Mouse (Mus musculus): ENCODE results near the gene Krtap5-5. TPM values are rescaled to one million over a fixed set of nuclear protein-coding genes. Genes with fewer than 3 reads are reported as not detected.
"Not testable (repeated sequence)": the region's sequence is repeated elsewhere in the genome, so short reads cannot be mapped to it uniquely, and the experiment has no call there.

Gene Krtap5-5
- total RNA-seq (2021), result not detected
- polyA plus RNA-seq (2012; rRNA removed), result not detected in 2 replicates
- long read RNA-seq, result 0 reads

- intact Hi-C loops (cut with DNase I); H3K4me3 ChIP-seq; DNase-seq; H3K9ac ChIP-seq (ENCODE audit: low read depth, low read length); H3K79me2 ChIP-seq (replicated peaks; ENCODE audit: control insufficient read depth, insufficient read depth, low read length); H3K27ac ChIP-seq; H3K4me1 ChIP-seq (ENCODE audit: control insufficient read depth, insufficient read depth, low read length); H3K36me3 ChIP-seq (ENCODE audit: control insufficient read depth, insufficient read depth, low read length); H3K27me3 ChIP-seq (ENCODE audit: control insufficient read depth, insufficient read depth, low read length): not testable (repeated sequence)
- 28% methylated on average over 3 of the region's 3 CpGs for WGBS
Observed at GRCm38 (mm10) chr7:142229871-142230270, at the start of gene Krtap5-5. Krtap5-5 (minus strand) TSS chr7:142229971.

- H3K36me3 ChIP-seq (ENCODE audit: control insufficient read depth, insufficient read depth, low read length); H3K27me3 ChIP-seq (ENCODE audit: control insufficient read depth, insufficient read depth, low read length); H3K79me2 ChIP-seq (replicated peaks; ENCODE audit: control insufficient read depth, insufficient read depth, low read length); intact Hi-C loops (cut with DNase I); DNase-seq; H3K4me1 ChIP-seq (ENCODE audit: control insufficient read depth, insufficient read depth, low read length); H3K27ac ChIP-seq; H3K9ac ChIP-seq (ENCODE audit: low read depth, low read length); H3K4me3 ChIP-seq: not testable (repeated sequence)
- 0 out of 2 replicates have a peak, but pooled peaks have one; percentile 5 for TF ChIP-seq CTCF (IDR thresholded peaks at IDR 0.05)
- 88% methylated on average over 1 of the region's 1 CpGs for WGBS
Observed at GRCm38 (mm10) chr7:142279291-142279690, 49.5 kb upstream of the Krtap5-5 start.

- H3K27ac ChIP-seq; H3K4me1 ChIP-seq (ENCODE audit: control insufficient read depth, insufficient read depth, low read length); H3K36me3 ChIP-seq (ENCODE audit: control insufficient read depth, insufficient read depth, low read length); H3K79me2 ChIP-seq (replicated peaks; ENCODE audit: control insufficient read depth, insufficient read depth, low read length); intact Hi-C loops (cut with DNase I); H3K27me3 ChIP-seq (ENCODE audit: control insufficient read depth, insufficient read depth, low read length); H3K4me3 ChIP-seq; H3K9ac ChIP-seq (ENCODE audit: low read depth, low read length): not testable (repeated sequence)
- TF ChIP-seq CTCF (IDR thresholded peaks at IDR 0.05), result peak; percentile 68
- DNase-seq, result peak; percentile 54 to 73
- WGBS, result 0% methylated on average over 3 of the region's 3 CpGs
Observed at GRCm38 (mm10) chr7:142278183-142278582, 48.4 kb upstream of the Krtap5-5 start.

- H3K27me3 ChIP-seq (ENCODE audit: control insufficient read depth, insufficient read depth, low read length); H3K36me3 ChIP-seq (ENCODE audit: control insufficient read depth, insufficient read depth, low read length); DNase-seq; H3K79me2 ChIP-seq (replicated peaks; ENCODE audit: control insufficient read depth, insufficient read depth, low read length); H3K27ac ChIP-seq; H3K4me3 ChIP-seq; H3K9ac ChIP-seq (ENCODE audit: low read depth, low read length); intact Hi-C loops (cut with DNase I); H3K4me1 ChIP-seq (ENCODE audit: control insufficient read depth, insufficient read depth, low read length): not testable (repeated sequence)
Observed at GRCm38 (mm10) chr7:142274263-142274662, 44.5 kb upstream of the Krtap5-5 start, which contains the start of gene Gm4559. Gm4559 (minus strand) TSS chr7:142274363.

GRCm38 (mm10) chr7:142258254-142258653 is 28.5 kb upstream of the Krtap5-5 start, which contains the start of gene Gm2431:
Gm2431 (minus strand) TSS chr7:142258354.
- intact Hi-C loops (cut with DNase I); DNase-seq; H3K9ac ChIP-seq (ENCODE audit: low read depth, low read length); H3K36me3 ChIP-seq (ENCODE audit: control insufficient read depth, insufficient read depth, low read length); H3K27ac ChIP-seq; H3K27me3 ChIP-seq (ENCODE audit: control insufficient read depth, insufficient read depth, low read length); H3K4me3 ChIP-seq; H3K79me2 ChIP-seq (replicated peaks; ENCODE audit: control insufficient read depth, insufficient read depth, low read length); H3K4me1 ChIP-seq (ENCODE audit: control insufficient read depth, insufficient read depth, low read length): not testable (repeated sequence)
- 36% methylated on average over 1 of the region's 1 CpGs for WGBS

- no peak overlapping the region for H3K4me3 ChIP-seq
- H3K4me1 ChIP-seq (ENCODE audit: control insufficient read depth, insufficient read depth, low read length), result no peaks in the 10 kb centered on the region
- H3K27me3 ChIP-seq (ENCODE audit: control insufficient read depth, insufficient read depth, low read length), result no peaks in the 10 kb centered on the region
- H3K36me3 ChIP-seq (ENCODE audit: control insufficient read depth, insufficient read depth, low read length), result no peaks in the 10 kb centered on the region
- H3K79me2 ChIP-seq (replicated peaks; ENCODE audit: control insufficient read depth, insufficient read depth, low read length), result no peaks in the 10 kb centered on the region
- TF ChIP-seq POLR2A (IDR thresholded peaks at IDR 0.05; ENCODE audit: insufficient read depth, low read depth, low read length) (no peak), CTCF (IDR thresholded peaks at IDR 0.05) (peak; percentile 79)
- no peak overlapping the region for H3K27ac ChIP-seq
- peak in 1 of 2 experiments; percentile 24 for DNase-seq
- intact Hi-C loops (cut with DNase I), result no loop called here
- WGBS, result 2% methylated on average over 2 of the region's 2 CpGs
- H3K9ac ChIP-seq (ENCODE audit: low read depth, low read length), result no peak overlapping the region
Observed at GRCm38 (mm10) chr7:142255517-142255916, 25.7 kb upstream of the Krtap5-5 start.

GRCm38 (mm10) chr7:142249824-142250223 is 20.1 kb upstream of the Krtap5-5 start:
- intact Hi-C loops (cut with DNase I), result loop anchor here (2.0 kb wide), 1 partner anchor 105 kb away; the partner anchor contains the start of gene Gm45337
- Histone ChIP-seq H3K4me3 (no peak overlapping the region), H3K9ac (ENCODE audit: low read depth, low read length) (no peak overlapping the region), H3K36me3 (ENCODE audit: control insufficient read depth, insufficient read depth, low read length) (no peaks in the 10 kb centered on the region), H3K27me3 (ENCODE audit: control insufficient read depth, insufficient read depth, low read length) (peaks cover 2% of the 10 kb centered on the region; the same call in 1 of the 2 replicates), H3K4me1 (ENCODE audit: control insufficient read depth, insufficient read depth, low read length) (no peaks in the 10 kb centered on the region), H3K79me2 (replicated peaks; ENCODE audit: control insufficient read depth, insufficient read depth, low read length) (no peaks in the 10 kb centered on the region), H3K27ac (no peak overlapping the region)
- TF ChIP-seq CTCF (IDR thresholded peaks at IDR 0.05) (peak; percentile 67), POLR2A (IDR thresholded peaks at IDR 0.05; ENCODE audit: insufficient read depth, low read depth, low read length) (no peak)
- DNase-seq, result peak in 1 of 2 experiments; percentile 25
- WGBS, result 0% methylated on average over 1 of the region's 1 CpGs

Data from heart, adult 2 months (tissue).